Mouse (Mus musculus): ENCODE results near the gene Pcdh9.

DNA sequence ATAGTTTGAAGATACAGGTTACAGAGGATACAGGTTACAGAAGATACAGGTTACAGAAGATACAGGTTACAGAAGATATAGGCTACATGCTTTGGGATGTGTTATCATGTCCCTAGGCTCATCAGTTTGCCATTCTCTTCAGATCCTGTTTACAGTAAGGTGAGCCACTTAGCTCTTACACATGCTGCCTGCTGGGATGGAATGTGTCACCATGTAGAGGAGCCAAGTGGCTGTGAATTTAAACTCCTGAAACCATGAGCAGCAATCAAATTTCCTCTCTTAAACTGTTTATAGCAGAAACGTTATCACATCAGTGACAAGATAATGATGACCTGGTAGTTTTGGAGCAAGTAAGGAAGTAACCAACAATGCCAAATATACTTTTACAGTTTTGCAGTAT is 453.3 kb downstream of the Pcdh9 start:
- no peak for TF ChIP-seq CTCF (IDR thresholded peaks at IDR 0.05; ENCODE audit: borderline replicate concordance, extremely low read depth, insufficient read depth, insufficient read length)
- TF ChIP-seq POLR2A (IDR thresholded peaks at IDR 0.05; ENCODE audit: borderline replicate concordance, extremely low read depth, insufficient read depth, insufficient read length, poor library complexity, severe bottlenecking), result no peak

Data from brain, embryonic 14.5 days (tissue).